Mouse (Mus musculus) ZHBTc4 (cell line): ENCODE data around the gene Trpv2.
A peak's percentile ranks its signal among the peaks of the same experiment; 100 is the strongest.

Experiments
- DNase-seq: peaks from one replicate; pipeline ENCODE4 v3.0.0-alpha.2; 2011; ENCODE audit warnings: low read depth, low spot score

The Trpv2 gene

DNA sequence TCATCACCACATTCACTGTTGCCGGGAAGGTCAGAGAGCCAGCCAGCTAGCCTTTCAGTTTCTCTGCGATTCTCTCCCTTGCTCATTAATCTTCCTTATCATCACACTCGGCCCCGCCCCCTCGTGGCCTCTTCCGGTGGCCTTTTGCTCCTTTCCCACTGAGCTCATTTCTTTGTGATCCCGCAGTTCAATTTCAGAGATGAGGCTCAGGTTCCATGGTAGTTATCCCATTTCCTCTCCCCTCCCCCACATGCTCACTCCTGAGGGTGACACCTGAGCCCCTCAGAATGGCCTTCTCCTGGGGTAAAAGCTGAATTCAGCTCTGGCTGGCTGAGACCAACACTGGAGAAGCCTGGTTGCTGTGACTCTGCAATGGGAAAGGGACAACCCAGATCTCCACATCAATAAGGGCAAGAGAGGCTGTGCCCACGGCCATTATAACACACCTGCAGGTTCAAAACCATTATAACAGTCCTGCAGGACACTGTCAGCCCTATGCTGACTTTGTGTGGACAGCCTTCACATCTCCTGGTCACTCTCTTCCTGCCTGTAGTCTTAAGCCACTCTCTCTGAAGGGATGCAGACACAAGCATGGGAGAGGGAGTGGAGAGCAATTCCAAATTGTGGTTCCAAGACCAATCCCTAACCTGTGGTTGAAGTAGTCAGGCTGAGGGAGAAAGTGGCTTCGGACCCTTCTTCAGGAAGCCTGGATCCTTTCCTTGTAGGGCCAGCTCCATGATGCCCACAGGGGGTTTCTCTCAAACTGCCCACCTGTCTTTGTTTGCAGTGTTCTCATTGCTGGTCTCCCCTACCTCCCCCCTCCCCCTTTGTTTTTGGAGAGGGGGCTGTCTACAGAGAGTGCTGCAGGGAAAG is 55.3 kb downstream of the Trpv2 start:
- DNase-seq: no peak

GRCm38 (mm10) chr11:62630225-62630821 is 56.0 kb downstream of the Trpv2 start:
- no peak for DNase-seq

GRCm38 (mm10) chr11:62631138-62631537 is 56.9 kb downstream of the Trpv2 start:
- DNase-seq: no peak

GRCm38 (mm10) chr11:62635406-62635805 is 61.1 kb downstream of the Trpv2 start:
- DNase-seq: no peak

- no peak for DNase-seq
Measured at GRCm38 (mm10) chr11:62636105-62636839, 62.0 kb downstream of the Trpv2 start.

- no peak for DNase-seq
Measured at GRCm38 (mm10) chr11:62636840-62637221, 62.5 kb downstream of the Trpv2 start.

DNA sequence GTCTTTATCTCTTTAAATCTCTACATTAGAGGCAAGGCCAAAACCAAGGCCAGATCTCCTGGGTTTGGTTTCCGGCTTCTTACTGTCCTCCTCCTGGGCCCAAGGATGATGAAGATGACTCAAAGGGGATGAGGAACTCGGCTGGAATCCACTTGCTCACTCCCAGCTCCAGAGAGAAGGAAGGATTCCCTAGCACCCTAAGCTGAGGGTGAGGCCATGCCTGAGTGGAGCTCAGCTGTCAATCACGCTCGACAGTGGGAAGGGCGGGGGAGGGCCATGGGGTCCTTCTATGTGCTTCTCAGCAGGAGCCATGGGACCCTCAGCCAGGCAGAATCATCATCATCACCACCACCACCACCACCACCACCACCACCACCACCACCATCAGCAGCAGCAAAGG is 63.1 kb downstream of the Trpv2 start:
- no peak for DNase-seq

- no peak for DNase-seq
Measured at GRCm38 (mm10) chr11:62637806-62638205, 63.5 kb downstream of the Trpv2 start.

DNA sequence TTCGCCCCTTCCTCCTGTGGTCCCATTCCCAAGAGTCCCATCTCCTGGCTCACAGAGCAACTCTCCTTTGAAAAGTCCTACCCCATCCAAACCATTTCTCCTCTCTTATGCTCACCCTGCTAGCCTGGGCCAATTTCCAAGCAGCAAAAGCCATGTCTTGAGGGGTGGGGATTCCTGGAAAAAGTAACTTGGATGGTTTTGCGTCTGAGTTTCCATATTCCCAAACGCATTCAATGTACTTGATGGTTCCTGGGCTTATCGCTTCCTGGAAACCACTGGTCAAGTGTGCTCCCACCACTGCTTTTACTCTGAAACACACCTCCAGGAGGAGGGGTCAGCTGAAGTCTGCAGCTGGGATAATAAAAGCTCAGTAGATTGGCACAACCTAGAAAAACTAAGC is 64.1 kb downstream of the Trpv2 start:
- DNase-seq: no peak

DNA sequence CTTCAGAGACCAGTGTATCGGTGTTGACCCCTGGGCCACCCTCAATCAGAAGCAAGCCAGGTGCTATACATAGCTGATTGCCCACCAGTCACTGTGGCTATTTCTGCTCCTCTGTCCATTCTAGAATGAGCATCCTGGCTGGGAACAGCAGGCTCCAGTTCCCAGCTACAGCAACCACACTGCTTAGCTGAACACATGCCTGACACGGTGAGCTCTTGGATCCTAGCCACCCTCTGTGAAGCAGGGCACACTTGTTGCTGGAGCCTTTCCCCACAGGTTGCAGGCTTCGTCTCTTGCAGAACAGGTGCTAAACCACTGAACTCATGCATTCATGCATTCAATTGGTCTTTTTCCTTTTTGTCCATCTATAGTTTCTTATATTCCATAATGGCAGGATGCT is 66.1 kb downstream of the Trpv2 start:
- DNase-seq: no peak

DNA sequence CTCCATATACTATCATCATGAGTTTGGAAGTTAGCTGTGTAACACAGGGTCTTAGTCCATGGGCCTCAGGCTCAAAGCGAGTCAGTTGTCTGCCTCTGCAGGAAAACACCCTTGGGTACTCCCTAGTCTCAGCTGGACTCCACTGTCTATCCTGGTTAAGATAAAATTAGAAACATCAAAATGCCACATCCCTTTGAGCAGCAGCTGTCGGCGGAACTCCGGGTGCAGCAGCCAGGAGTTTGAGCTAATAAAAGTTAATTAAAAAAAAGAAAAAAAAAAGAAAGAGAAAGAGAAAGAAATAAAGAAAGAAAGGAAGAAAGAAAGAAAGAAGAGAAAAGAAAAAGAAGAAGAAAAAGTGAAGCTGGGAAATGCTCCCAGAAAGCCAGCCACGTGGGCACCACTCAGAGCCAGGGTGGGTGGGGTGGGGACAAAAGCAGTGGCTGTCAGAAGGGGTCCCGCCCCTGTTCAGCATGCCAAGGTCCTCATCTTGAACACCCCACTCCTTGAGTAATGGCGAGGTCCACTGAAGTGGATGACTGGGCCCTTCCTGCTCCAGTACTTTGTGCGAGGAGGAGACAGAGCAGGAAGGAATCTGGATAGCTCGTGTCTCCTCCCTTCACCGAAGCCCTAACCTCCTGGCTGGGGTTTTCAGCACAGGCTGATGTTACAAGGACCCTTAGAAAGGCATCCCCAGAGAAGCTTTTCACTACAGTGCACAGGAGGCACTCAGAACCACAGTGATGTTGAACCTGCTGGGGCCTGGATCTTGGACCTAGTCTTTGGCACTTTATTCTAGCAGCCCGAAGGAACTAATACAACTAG is 67.9 kb downstream of the Trpv2 start:
- no peak for DNase-seq

DNA sequence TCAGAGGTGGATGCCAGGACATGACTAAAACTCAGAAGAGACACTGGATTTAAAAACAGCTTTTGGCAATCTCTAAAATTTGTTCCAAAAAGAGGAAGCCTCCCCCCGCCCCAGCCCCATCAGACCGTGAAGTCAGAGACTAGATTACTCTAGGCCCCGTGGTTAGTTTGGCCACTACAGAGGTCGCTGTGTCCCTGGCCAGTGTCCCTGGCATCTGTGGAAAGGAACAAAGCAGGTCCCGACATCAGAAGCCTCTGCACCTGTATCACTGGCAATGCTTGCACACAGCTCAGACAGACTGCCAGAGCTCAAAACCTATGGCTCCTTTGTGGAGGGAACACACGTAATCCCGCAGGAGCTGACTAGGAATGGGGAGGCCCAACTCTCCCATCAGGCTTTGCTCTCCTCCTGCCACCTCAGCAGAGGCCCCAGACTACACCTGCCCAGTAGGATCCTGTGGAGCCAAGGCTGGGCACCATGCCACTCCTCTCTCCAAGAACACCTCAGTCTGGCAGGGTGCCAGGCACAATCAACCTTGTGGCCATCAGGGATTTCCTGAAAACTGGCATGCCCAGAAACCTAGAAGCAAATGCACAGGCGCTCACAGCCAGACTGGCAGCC is 68.8 kb downstream of the Trpv2 start:
- DNase-seq: no peak

DNA sequence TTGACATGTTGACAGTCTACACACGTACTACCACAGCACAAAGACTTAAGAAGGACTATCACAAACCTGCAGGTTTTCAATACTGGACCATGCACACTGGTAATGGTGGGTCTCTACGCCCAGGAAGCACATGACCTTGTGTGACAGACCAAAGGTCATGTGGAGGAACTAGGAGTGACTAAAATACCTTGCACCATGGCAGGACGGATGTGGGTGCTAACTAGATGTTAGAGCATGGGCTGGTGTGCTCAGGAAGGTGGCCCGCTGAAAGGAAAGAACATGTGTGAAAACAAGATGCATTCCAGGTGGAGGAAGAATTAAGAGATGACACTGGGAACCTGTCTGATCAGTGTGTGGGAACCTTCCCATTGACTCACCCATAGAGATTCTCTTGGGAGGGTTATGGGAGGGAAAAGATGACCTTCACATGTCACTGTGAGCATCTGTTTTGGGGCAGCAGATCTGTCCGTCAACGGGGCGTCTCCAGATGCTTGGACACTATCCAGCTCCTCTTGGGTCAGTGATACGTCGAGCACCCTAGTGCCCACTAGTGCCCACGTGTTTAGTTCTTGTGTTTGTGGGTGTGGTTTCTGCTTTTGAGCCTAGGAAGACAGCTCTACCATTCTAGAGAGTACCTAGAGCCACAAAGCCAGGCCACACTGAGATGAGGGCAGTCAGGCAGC is 69.5 kb downstream of the Trpv2 start:
- DNase-seq: no peak

DNA sequence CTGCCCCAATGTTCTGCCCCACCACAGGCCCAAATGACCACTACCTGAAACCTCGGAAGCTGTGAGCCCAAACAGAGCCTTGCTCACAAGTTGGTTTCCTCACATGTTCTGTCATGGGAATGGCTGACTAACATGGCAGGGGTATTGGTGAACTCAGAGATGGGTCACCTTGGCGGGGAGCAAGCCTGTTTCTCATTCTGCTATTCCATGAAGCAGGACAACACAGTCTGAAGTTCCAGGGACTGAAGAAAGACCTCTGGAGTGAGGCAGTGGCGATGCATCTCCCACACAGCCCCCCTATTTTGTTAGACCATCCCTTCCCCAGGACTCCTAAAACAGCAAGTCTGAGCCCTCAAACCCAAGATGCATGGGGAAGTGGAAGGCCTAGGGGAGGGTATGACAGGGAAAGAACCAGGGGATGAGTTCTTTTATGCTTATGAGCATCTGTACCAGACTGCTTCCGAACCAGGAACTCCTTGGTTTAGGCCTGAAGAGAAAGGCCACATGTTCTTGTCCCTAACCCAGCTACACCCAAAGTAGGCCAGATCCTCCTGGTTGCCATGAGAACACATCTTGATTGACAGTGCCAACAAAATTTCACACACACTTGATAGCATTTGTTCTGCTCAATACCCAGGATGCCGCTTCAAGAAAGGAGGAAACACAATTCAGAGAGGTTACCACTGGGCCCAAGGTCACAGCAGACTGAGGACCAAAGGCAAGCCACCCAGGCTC is 70.5 kb downstream of the Trpv2 start:
- DNase-seq: peak; percentile 34

- DNase-seq: peak; percentile 25
Measured at GRCm38 (mm10) chr11:62645337-62645675, 71.0 kb downstream of the Trpv2 start.

- peak; percentile 87 for DNase-seq
Measured at GRCm38 (mm10) chr11:62645732-62646494, 71.6 kb downstream of the Trpv2 start.

DNA sequence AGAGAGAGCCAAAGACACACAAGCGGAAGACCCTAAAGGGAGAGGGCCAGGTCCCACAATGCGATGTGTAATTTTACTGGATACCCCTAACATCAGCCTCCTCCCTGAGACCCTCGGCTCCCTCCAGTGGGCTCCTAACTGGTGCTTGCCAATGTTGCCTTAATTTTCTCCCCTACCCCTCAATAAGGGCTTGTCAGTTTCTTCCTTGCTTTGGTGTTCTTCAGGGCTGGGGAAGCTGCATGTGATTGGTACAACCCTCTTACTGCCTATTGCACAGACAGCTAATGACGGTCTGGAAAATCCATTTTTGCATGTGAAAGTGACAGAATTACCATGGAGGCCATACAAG is 72.2 kb downstream of the Trpv2 start:
- DNase-seq: no peak

DNA sequence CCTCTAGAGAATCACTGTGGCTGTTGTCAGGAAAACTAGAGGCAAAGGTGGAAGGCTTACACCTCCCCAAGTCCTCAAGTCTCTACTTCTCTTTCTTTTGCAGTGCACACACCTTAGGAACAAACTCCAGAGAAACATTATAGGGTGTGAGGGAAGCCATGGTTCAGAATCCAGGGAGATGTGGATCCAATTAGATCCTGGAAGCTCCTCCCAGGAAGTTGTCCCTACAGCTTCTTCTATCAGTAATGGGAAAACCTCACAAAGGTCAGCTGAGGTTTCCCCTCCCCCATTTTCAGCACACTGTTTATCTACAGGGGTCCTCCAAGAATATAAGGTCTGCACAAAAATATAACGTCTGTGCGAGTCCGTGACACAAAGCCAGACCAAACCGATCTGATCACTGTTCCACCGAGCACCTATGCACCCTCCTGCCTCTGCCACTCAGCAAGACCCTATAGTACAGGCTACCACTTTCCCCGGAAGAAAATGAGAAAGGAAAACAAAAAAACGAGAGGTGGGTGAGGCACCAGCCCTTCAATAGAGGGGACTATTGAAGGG is 72.8 kb downstream of the Trpv2 start:
- DNase-seq: no peak
